Mouse (Mus musculus) myocyte (in vitro differentiated cells): Measurements from ENCODE around the gene Psmg1.

Experiments used
- E2F4 ChIP-seq: IDR thresholded peaks from one replicate; pipeline ENCODE4 v1.6.1; 2011; ENCODE audit warnings: mild to moderate bottlenecking, control low read depth, moderate library complexity; ENCODE audit not compliant: insufficient read depth
- MYOD1 ChIP-seq, 3 experiments: IDR thresholded peaks; one replicate each; pipeline ENCODE4 v1.6.1; 2011; ENCODE audit warnings: control low read depth in 2 of 3, low read depth in 2 of 3, mild to moderate bottlenecking in 2 of 3, moderate library complexity in 1 of 3; ENCODE audit not compliant: insufficient read length in 2 of 3, control insufficient read depth in 1 of 3
- POLR2A ChIP-seq: IDR thresholded peaks from one replicate; pipeline ENCODE4 v1.6.1; 2011; ENCODE audit warnings: low read depth, mild to moderate bottlenecking, control low read depth, moderate library complexity; ENCODE audit not compliant: insufficient read length
- POLR2AphosphoS2 ChIP-seq: IDR thresholded peaks from one replicate; pipeline ENCODE4 v1.6.1; 2011; ENCODE audit warnings: low read depth, control low read depth; ENCODE audit not compliant: insufficient read length
- TCF12 ChIP-seq: IDR thresholded peaks from one replicate; pipeline ENCODE4 v1.6.1; 2011; ENCODE audit warnings: mild to moderate bottlenecking, control low read depth; ENCODE audit not compliant: poor library complexity, insufficient read depth, severe bottlenecking
- USF1 ChIP-seq: IDR thresholded peaks from one replicate; pipeline ENCODE4 v1.6.1; 2011; ENCODE audit warnings: low read depth, mild to moderate bottlenecking, control low read depth, moderate library complexity

DNA sequence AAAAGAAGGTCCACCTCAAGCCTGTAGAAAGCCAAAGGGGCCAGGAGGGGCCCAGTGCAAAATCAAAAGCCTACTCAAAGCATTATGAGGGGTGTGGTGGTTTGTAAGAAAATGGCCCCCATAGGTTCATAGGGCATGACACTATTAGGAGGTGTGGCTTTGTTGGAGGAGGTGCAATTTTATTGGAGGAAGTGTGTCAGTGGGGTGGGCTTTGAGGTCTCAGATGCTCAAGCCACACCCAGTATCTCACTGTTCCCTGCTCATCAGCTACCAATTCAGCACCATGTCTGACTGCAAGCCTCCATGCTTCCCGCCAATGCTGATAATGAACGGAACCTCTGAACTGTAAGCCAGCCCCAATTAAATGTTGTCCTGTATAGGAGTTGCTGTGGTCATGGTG is 39.3 kb downstream of the Psmg1 start:
- TF ChIP-seq POLR2A (no peak), MYOD1 (IDR thresholded peaks at IDR 0.05; ENCODE audit: control insufficient read depth in 1 of 3, insufficient read length in 2 of 3, low read depth in 2 of 3) (no peak), TCF12 (no peak), USF1 (no peak), E2F4 (no peak), POLR2AphosphoS2 (no peak)
